Mouse (Mus musculus) olfactory bulb, adult 2 months (tissue): Measurements from ENCODE around the gene Rhob.

Source experiments
- CTCF ChIP-seq: fragments of 200-500 bp; IDR thresholded peaks from 2 replicates; pipeline ENCODE4 v1.5.1; 2012; ENCODE audit warnings: low read depth, mild to moderate bottlenecking, low read length, moderate library complexity; ENCODE audit not compliant: insufficient read depth
- POLR2A ChIP-seq: fragments of 200-500 bp; IDR thresholded peaks from 2 replicates; pipeline ENCODE4 v1.6.1; 2012; ENCODE audit warnings: mild to moderate bottlenecking, low read depth, low read length, moderate library complexity; ENCODE audit not compliant: insufficient read depth

DNA sequence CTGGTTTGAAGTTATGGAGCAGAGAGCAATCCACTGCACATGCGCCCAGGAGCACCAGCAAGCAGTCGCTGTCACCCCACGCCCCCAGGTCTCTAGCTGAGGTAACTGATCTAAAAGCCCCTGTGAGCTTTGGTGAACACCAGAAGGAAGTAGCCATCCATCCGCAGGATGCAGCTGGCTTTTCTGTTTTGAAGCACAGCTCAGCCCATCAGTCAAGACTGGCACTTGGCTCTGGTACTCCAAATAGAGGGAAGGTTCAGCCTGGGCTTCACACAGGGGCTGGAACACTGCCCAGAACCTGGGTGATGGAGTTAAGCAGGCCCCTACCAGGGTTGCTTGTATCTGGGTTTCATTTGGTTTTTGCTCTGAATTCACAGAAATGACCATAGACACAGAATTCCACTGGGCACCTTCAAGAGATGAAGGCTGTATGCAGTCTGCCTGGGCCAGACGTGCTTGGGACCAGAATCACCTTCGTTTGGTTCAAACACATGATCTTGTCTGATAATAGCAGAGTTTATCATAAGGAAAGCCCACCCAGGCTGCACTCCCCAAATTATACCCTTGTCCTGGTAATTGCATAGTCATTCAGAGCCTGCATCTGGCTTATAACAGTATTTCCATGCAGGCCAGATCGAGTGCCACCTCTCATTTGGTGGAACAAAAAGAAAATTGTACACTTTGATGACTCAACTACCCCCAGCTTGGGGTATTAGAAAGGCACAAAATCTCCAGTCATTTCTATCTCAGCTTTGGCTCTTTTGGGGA, 27.0 kb downstream of the Rhob start:
- TF ChIP-seq POLR2A (no peak), CTCF (no peak)
